Mouse (Mus musculus): ENCODE results near the gene Rpain. TPM values are rescaled to one million over a fixed set of nuclear protein-coding genes. Genes with fewer than 3 reads are reported as not detected.
A peak's percentile ranks its signal among the peaks of the same experiment; 100 is the strongest.

Rpain gene
- total RNA-seq (2017), result 29.9 to 45.3 TPM (median 38.3 TPM) in 3 replicates

- ATAC-seq (replicated peaks; ENCODE audit: insufficient number of reproducible peaks, low FRiP score, low TSS enrichment, poor library complexity, severe bottlenecking), result peak; percentile 91
Observed at GRCm38 (mm10) chr11:70969821-70970559, at the start of gene Rpain, which contains the start of gene Nup88. TSS of gene Rpain (plus strand) at chr11:70970213. TSS of gene Nup88 (minus strand) at chr11:70969973.

GRCm38 (mm10) chr11:70931461-70931860 lies 38.6 kb upstream of the Rpain start:
- no peak for ATAC-seq (replicated peaks; ENCODE audit: insufficient number of reproducible peaks, low FRiP score, low TSS enrichment, poor library complexity, severe bottlenecking)

- ATAC-seq (replicated peaks; ENCODE audit: insufficient number of reproducible peaks, low FRiP score, low TSS enrichment, poor library complexity, severe bottlenecking), result no peak
Observed at GRCm38 (mm10) chr11:70935316-70935715, 34.7 kb upstream of the Rpain start.

GRCm38 (mm10) chr11:70942596-70942995 lies 27.4 kb upstream of the Rpain start:
- ATAC-seq (replicated peaks; ENCODE audit: insufficient number of reproducible peaks, low FRiP score, low TSS enrichment, poor library complexity, severe bottlenecking), result no peak

- no peak for ATAC-seq (replicated peaks; ENCODE audit: insufficient number of reproducible peaks, low FRiP score, low TSS enrichment, poor library complexity, severe bottlenecking)
Observed at GRCm38 (mm10) chr11:70943651-70944050, 26.4 kb upstream of the Rpain start.

GRCm38 (mm10) chr11:70944935-70945817 lies 24.8 kb upstream of the Rpain start:
- ATAC-seq (replicated peaks; ENCODE audit: insufficient number of reproducible peaks, low FRiP score, low TSS enrichment, poor library complexity, severe bottlenecking), result no peak

GRCm38 (mm10) chr11:70954711-70955110 lies 15.3 kb upstream of the Rpain start:
- ATAC-seq (replicated peaks; ENCODE audit: insufficient number of reproducible peaks, low FRiP score, low TSS enrichment, poor library complexity, severe bottlenecking), result no peak

GRCm38 (mm10) chr11:70960786-70961554 lies 9.0 kb upstream of the Rpain start:
- ATAC-seq (replicated peaks; ENCODE audit: insufficient number of reproducible peaks, low FRiP score, low TSS enrichment, poor library complexity, severe bottlenecking), result no peak

GRCm38 (mm10) chr11:70964222-70964907 lies 5.6 kb upstream of the Rpain start:
- ATAC-seq (replicated peaks; ENCODE audit: insufficient number of reproducible peaks, low FRiP score, low TSS enrichment, poor library complexity, severe bottlenecking), result no peak

- ATAC-seq (replicated peaks; ENCODE audit: insufficient number of reproducible peaks, low FRiP score, low TSS enrichment, poor library complexity, severe bottlenecking), result peak; percentile 3; the same call in 1 of the 2 replicates
Observed at GRCm38 (mm10) chr11:70969271-70969794, 680 bp upstream of the Rpain start.

- peak; percentile 14 for ATAC-seq (replicated peaks; ENCODE audit: insufficient number of reproducible peaks, low FRiP score, low TSS enrichment, poor library complexity, severe bottlenecking)
Observed at GRCm38 (mm10) chr11:70970560-70971540, 837 bp downstream of the Rpain start.

GRCm38 (mm10) chr11:70972586-70972985 lies 2.6 kb downstream of the Rpain start:
- no peak for ATAC-seq (replicated peaks; ENCODE audit: insufficient number of reproducible peaks, low FRiP score, low TSS enrichment, poor library complexity, severe bottlenecking)

- no peak for ATAC-seq (replicated peaks; ENCODE audit: insufficient number of reproducible peaks, low FRiP score, low TSS enrichment, poor library complexity, severe bottlenecking)
Observed at GRCm38 (mm10) chr11:70973947-70974346, 3.9 kb downstream of the Rpain start.

- no peak for ATAC-seq (replicated peaks; ENCODE audit: insufficient number of reproducible peaks, low FRiP score, low TSS enrichment, poor library complexity, severe bottlenecking)
Observed at GRCm38 (mm10) chr11:70975193-70975592, 5.2 kb downstream of the Rpain start.

GRCm38 (mm10) chr11:70977293-70977692 lies 7.3 kb downstream of the Rpain start:
- no peak for ATAC-seq (replicated peaks; ENCODE audit: insufficient number of reproducible peaks, low FRiP score, low TSS enrichment, poor library complexity, severe bottlenecking)

GRCm38 (mm10) chr11:70980232-70980631 lies 10.2 kb downstream of the Rpain start:
- no peak for ATAC-seq (replicated peaks; ENCODE audit: insufficient number of reproducible peaks, low FRiP score, low TSS enrichment, poor library complexity, severe bottlenecking)

Data from monocyte, adult 5-6 weeks (primary cell).